Mouse (Mus musculus) T-helper 1 cell (primary cell): ENCODE measurements at regions not wholly inside any gene's neighbourhood (a gene's known extent, or its start where the extent isn't known, plus 50 kb on each side); places are given as distances from the start of the nearest gene placed in this dataset.

Experiments used
- in situ Hi-C: fragments of 300-600 bp; cut with MboI, MseI; formaldehyde crosslinking; loops from one replicate; pipeline ENCODE4 v1.15.1; 2025; ENCODE audit warnings: high pct_unique_total_duplicates

- in situ Hi-C loops: loop anchor here (10.0 kb wide), 1 partner anchor 654 kb away; no protein-coding TSS in a partner anchor
Measured at GRCm38 (mm10) chrX:105228580-105228979, 108.4 kb downstream of the Magee1 start.

GRCm38 (mm10) chrX:105236982-105237738 lies 117.0 kb downstream of the Magee1 start:
- in situ Hi-C loops: no loop called here
